ENCODE assay signal across 18 mouse cellular contexts in genomic region chr7:27609688-27610087, GRCm38 (mm10). TPM values are rescaled to one million over a fixed set of nuclear protein-coding genes. Genes with fewer than 3 reads are reported as not detected.
DNase-seq lines count a peak whose midpoint lies in the region; ATAC-seq lines count a peak whose summit lies in the region.
"Had no signal": no experiment of that assay in that cellular context is flagged by ENCODE, and none has a peak within 500 bp of the region (broad histone marks: within the 10 kb centered on the region; RNA-seq: fewer than 3 reads in every experiment).

No protein-coding gene starts in this region.

- peaks cover 13% of the 10 kb centered on the region; the same call in 1 of the 2 replicates for H3K36me3 ChIP-seq in heart, embryonic 12.5 days
- peaks cover 89% of the 10 kb centered on the region for H3K36me3 ChIP-seq in megakaryocyte, embryonic 14.5 days (replicated peaks; ENCODE audit: low read length)

- WGBS in heart, embryonic 12.5 days: 23% methylated on average over 2 of the region's 2 CpGs

- no peak overlapping the region for H3K4me2 ChIP-seq in heart, embryonic 12.5 days
- H3K4me2 ChIP-seq: forebrain, embryonic 13.5 days; liver, embryonic 15.5 days; midbrain, embryonic 11.5 days had no signal

- H3K4me3 ChIP-seq in heart, embryonic 12.5 days: no peak overlapping the region
- peak overlapping the region; percentile 79 for H3K4me3 ChIP-seq in megakaryocyte, embryonic 14.5 days (replicated peaks)
- H3K4me3 ChIP-seq: forebrain, embryonic 13.5 days; liver, embryonic 15.5 days had no signal

- intact Hi-C loops in heart, postnatal 10 days (cut with DNase I): no loop called here

- H3K27me3 ChIP-seq in heart, embryonic 12.5 days (replicated peaks): no peaks in the 10 kb centered on the region
- no peaks in the 10 kb centered on the region for H3K27me3 ChIP-seq in megakaryocyte, embryonic 14.5 days (replicated peaks)
- H3K27me3 ChIP-seq: forebrain, embryonic 13.5 days; liver, embryonic 15.5 days had no signal

- H3K9ac ChIP-seq in heart, embryonic 12.5 days: no peak overlapping the region
- H3K9ac ChIP-seq: forebrain, embryonic 13.5 days; liver, embryonic 15.5 days had no signal

- ATAC-seq in heart, embryonic 12.5 days (ENCODE audit: insufficient number of reproducible peaks, low FRiP score): no peak
- no peak for ATAC-seq in megakaryocyte, adult 5-6 weeks (ENCODE audit: poor library complexity, severe bottlenecking)
- ATAC-seq in megakaryocyte progenitor cell, adult 5-6 weeks (replicated peaks; ENCODE audit: poor library complexity): peak; percentile 40
- ATAC-seq: forebrain, embryonic 13.5 days had no signal

- no peaks in the 10 kb centered on the region for H3K9me3 ChIP-seq in heart, embryonic 12.5 days (replicated peaks)
- no peaks in the 10 kb centered on the region for H3K9me3 ChIP-seq in megakaryocyte, embryonic 14.5 days
- H3K9me3 ChIP-seq: forebrain, embryonic 13.5 days; liver, embryonic 15.5 days had no signal

- peak overlapping the region; percentile 49 for H3K27ac ChIP-seq in heart, embryonic 12.5 days (ENCODE audit: poor library complexity, severe bottlenecking)
- H3K27ac ChIP-seq: forebrain, embryonic 13.5 days; liver, embryonic 15.5 days had no signal

- no peak for DNase-seq in heart, postnatal 10 days
- peak; percentile 14 to 22 for DNase-seq in CD8-positive naive resting alpha-beta T cell, adult 2 months (ENCODE audit: low read depth in 2 of 2, low spot score in 2 of 2)
- no peak for DNase-seq in cerebellum, postnatal 36 days
- DNase-seq: cerebellum, adult 8-10 months; embryo, embryonic 11 days; kidney, adult 8-10 months; lung, postnatal 10 days; right cerebral cortex, adult 18-20 months had no signal

- peaks cover 65% of the 10 kb centered on the region for H3K4me1 ChIP-seq in heart, embryonic 12.5 days (replicated peaks)
- H3K4me1 ChIP-seq in megakaryocyte, embryonic 14.5 days: peaks cover 100% of the 10 kb centered on the region

RNA-seq across cellular contexts. Expression of gene Akt2, which starts 18.3 kb away (rescaled TPM):
- polyA plus RNA-seq in heart, embryonic 12.5 days (2016; fragmentation: Nextera tagmentation; extraction: Ambion mirVana): 85.0 and 89.4 TPM in 2 replicates
- 100 to 1,000 TPM; 171 to 174 TPM for total RNA-seq in heart, postnatal 10 days (2021)
- polyA plus RNA-seq in megakaryocyte, embryonic 14.5 days (2012; ENCODE audit: insufficient read depth, low replicate concordance): 72.3 and 86.4 TPM in 2 replicates
- 40.2 TPM in 2 replicates for total RNA-seq in megakaryocyte, adult 5-6 weeks (2015)
- 53.8 and 55.7 TPM in 2 replicates for total RNA-seq in megakaryocyte, adult 5-6 weeks (2017)
- total RNA-seq in megakaryocyte progenitor cell, adult 5-6 weeks (2015): 33.8 and 40.3 TPM in 2 replicates
- total RNA-seq in megakaryocyte progenitor cell, adult 5-6 weeks (2017): 46.9 and 50.2 TPM in 2 replicates

RNA-seq across cellular contexts. Expression of gene Ttc9b, which starts 44.0 kb away (rescaled TPM):
- polyA plus RNA-seq in heart, embryonic 12.5 days (2016; fragmentation: Nextera tagmentation; extraction: Ambion mirVana): 0.09 TPM in 1 of 2 replicates, not detected in the other
- not detected for total RNA-seq in heart, postnatal 10 days (2021)
- polyA plus RNA-seq in megakaryocyte, embryonic 14.5 days (2012; ENCODE audit: insufficient read depth, low replicate concordance): not detected in 2 replicates
- total RNA-seq in megakaryocyte, adult 5-6 weeks (2015): not detected in 2 replicates
- total RNA-seq in megakaryocyte, adult 5-6 weeks (2017): not detected in 2 replicates
- total RNA-seq in megakaryocyte progenitor cell, adult 5-6 weeks (2015): not detected in 2 replicates
- total RNA-seq in megakaryocyte progenitor cell, adult 5-6 weeks (2017): not detected in 2 replicates
- total RNA-seq: heart, adult 8-10 months; neutrophil, adult 5-6 weeks had no signal
- polyA plus RNA-seq: spleen, adult 2 months had no signal

RNA-seq across cellular contexts. Expression of gene 2310022A10Rik, which starts 56.7 kb away (rescaled TPM):
- polyA plus RNA-seq in heart, embryonic 12.5 days (2016; fragmentation: Nextera tagmentation; extraction: Ambion mirVana): 36.4 and 37.4 TPM in 2 replicates
- 10 to 100 TPM; 60.3 to 65.0 TPM for total RNA-seq in heart, postnatal 10 days (2021)
- polyA plus RNA-seq in megakaryocyte, embryonic 14.5 days (2012; ENCODE audit: insufficient read depth, low replicate concordance): 19.6 and 32.1 TPM in 2 replicates
- 9.4 and 9.9 TPM in 2 replicates for total RNA-seq in megakaryocyte, adult 5-6 weeks (2015)
- total RNA-seq in megakaryocyte, adult 5-6 weeks (2017): 3.3 and 7.2 TPM in 2 replicates
- total RNA-seq in megakaryocyte progenitor cell, adult 5-6 weeks (2015): 13.4 and 14.1 TPM in 2 replicates
- 12.4 and 15.6 TPM in 2 replicates for total RNA-seq in megakaryocyte progenitor cell, adult 5-6 weeks (2017)

RNA-seq across cellular contexts. Expression of gene Pld3, which starts 56.7 kb away (rescaled TPM):
- 59.5 and 63.4 TPM in 2 replicates for polyA plus RNA-seq in heart, embryonic 12.5 days (2016; fragmentation: Nextera tagmentation; extraction: Ambion mirVana)
- 10 to 100 TPM; 32.5 to 35.1 TPM for total RNA-seq in heart, postnatal 10 days (2021)
- polyA plus RNA-seq in megakaryocyte, embryonic 14.5 days (2012; ENCODE audit: insufficient read depth, low replicate concordance): 66.2 and 97.1 TPM in 2 replicates
- 7.7 and 19.6 TPM in 2 replicates for total RNA-seq in megakaryocyte, adult 5-6 weeks (2015)
- 6.6 and 8.0 TPM in 2 replicates for total RNA-seq in megakaryocyte, adult 5-6 weeks (2017)
- 9.3 and 9.4 TPM in 2 replicates for total RNA-seq in megakaryocyte progenitor cell, adult 5-6 weeks (2015)
- 5.3 and 7.5 TPM in 2 replicates for total RNA-seq in megakaryocyte progenitor cell, adult 5-6 weeks (2017)

Comparison
In these comparisons a context has a peak if more than half of its experiments do, and no peak if none do; other contexts are left out.
1. DNase-seq: peak in CD8-positive naive resting alpha-beta T cell, adult 2 months (2 of 2); none in heart, postnatal 10 days (0 of 2) and cerebellum, postnatal 36 days (0 of 2).